Mouse (Mus musculus) adipose tissue, adult 10 weeks (tissue): ENCODE data around the gene Tmem106b. TPM values are rescaled to one million over a fixed set of nuclear protein-coding genes. Genes with fewer than 3 reads are reported as not detected.

Experiments
- polyA plus RNA-seq: library from polyadenylated mRNA; stranded (reverse); fragments of 350-450 nt; fragmentation: Illumina TruSeq; extraction: RNeasy Lipid Tissue Mini Kit (QIAGEN cat#74804); gene quantifications from one replicate; pipeline ENCODE4 v1.2.3, GENCODE M21; 2014; ENCODE audit warnings: low read depth, low replicate concordance

Tmem106b gene
- polyA plus RNA-seq: 36.0 TPM

DNA sequence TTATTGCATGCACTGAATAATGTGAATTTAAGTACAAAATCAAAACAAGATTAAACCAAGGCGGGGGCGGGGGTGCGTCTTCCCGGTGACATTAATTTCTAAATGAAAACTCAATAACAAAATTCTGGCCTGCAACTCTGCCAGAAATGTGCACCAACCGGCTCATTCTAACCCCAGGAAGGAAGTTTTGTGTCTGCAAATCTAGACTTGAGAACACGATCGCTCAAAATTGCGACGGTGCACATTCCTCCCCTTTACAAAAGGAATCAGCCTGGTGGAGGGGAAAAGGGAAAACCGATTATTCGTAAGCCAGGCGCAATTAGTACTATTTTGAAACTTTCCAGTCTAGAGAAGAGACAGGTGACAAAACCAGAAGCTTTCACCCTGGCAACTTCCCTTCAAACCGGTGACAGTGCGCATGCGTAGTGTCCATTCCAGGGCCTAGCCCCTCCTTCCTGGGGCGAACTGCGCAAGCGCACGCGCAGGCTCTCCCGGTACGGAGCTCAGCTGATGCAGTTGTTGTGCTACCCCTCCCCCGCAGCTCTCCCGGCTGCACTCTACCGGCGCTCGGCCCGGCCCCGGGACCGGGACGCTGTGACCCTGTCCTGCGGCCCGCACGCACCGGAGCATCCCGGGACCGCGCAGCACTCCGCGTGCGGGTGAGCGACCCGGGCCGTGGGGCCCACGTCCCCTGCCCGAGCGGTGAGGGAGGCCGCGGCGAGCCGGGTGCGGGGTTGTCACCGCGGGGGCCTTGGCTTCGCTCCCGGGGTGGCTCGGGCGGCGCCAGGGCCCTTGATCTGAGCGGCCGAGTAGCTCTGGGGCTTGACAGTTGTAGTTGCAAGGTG lies at the start of gene Tmem106b:
Gene Tmem106b, plus strand, starts transcription at position 458 of the 845 bp plus-strand sequence.

Other genes with a start within 250 kb of the Tmem106b start
- not detected for gene Vwde, start 155.2 kb downstream of the Tmem106b start, polyA plus RNA-seq